Mouse (Mus musculus): Measurements from ENCODE around the gene Ttc25.
"Not testable (repeated sequence)": the region's sequence is repeated elsewhere in the genome, so short reads cannot be mapped to it uniquely, and the experiment has no call there.

Ttc25 gene

DNA sequence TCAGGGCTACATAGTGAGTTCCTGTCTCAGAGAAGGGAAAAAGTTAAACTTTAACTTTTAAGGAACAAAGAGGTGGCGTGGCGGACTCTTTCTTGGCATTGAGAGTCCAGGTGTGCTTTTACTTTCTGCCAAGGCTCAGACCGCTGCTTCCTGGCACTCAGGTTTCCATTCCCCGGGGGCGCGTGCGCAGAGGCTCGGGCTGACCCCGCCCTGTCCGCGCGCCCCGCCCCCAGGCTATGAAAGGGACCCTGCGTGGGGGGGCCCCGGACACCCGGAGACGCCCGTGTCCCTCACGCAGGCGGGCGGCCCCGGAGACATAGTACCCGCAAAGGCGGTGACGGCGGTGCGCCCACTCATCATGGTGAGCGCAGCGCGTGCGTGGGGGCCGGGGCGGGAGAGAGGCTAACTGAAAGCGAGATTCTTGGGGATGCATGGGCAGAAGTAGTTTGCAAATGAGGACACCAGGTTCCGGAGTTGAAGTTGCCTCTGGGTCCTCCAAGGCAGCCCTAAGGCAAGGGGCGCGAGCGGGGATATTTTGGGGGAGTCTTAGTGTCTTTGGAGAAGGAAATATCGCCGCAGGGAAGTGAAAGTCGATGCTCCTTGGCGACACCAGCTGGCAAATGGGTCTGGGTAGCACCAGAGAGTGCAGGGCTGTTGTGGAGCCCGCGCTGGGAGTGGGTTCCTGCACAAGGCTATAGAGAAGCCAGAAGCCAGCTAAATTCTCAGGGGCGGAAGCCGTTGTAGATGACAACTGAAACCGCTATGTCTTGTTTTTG, 29.5 kb downstream of the Ttc25 start, which contains the start of gene Cnp:
TSS of gene Cnp (plus strand) at position 197 of the 776 bp plus-strand sequence.
- peak; percentile 73 to 76 for DNase-seq

DNA sequence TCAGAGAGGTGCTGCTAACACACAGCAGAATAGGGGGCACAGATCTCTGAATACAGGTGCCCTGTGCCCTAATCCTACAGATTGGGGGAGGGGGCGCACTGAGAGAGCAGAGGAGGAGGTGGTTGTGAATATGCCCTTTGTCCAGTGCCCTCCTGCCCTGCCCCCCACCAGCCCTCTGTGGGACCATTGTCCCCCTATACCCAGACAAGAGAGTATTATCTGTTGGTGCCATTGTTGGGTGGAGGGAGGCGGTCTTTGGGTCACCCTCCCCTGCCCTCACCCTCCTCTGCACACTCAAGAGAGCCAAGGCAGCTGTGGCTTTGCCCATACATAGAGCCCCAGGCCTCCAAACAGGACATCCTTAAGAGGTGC, 30.1 kb downstream of the Ttc25 start:
- no peak for DNase-seq

DNA sequence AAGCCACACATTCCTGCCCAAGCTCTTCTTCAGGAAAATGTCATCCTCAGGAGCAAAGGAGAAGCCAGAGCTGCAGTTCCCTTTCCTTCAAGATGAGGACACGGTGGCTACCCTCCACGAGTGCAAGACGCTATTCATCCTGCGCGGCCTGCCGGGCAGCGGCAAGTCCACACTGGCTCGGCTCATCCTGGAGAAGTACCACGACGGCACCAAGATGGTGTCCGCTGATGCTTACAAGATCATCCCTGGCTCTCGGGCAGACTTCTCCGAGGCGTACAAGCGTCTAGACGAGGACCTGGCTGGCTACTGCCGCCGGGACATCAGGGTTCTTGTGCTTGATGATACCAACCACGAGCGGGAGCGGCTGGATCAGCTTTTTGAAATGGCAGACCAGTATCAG, 30.8 kb downstream of the Ttc25 start:
- DNase-seq: no peak

DNA sequence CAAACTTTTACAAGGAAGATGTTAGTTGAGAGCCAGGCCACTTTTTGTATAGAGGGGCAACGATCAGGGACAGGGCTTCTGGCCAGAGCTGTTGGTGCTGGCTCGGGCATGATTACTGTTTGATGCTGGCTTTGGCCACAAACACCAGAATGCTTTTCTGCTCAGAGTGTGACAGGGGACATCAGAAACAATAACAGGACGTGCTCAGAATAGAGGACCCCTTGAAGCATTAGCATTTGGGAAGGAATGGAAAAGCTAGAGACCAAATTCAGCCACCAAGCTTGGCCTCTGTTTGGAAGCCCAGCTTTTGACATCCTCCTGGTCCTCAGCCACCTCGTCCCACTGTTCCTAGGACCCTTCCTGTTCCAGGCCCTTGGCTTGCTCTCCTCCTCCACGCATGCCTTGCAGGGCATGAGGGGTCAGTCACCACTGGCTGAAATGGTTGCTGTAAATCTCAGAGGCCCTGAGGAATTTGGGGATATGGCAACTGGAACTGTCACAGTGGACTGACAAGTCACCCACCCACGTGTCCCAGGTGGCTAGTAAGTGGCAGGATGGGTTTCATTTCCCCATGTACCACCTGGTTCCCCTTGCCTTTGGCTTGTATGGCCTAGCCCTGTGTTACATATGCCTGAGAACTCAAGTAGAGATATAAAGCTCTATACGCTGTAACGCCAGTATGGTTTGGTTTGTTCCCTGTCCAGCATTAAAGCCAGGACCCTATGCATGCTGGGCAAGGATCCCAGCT, 32.6 kb downstream of the Ttc25 start:
- no peak for DNase-seq

DNA sequence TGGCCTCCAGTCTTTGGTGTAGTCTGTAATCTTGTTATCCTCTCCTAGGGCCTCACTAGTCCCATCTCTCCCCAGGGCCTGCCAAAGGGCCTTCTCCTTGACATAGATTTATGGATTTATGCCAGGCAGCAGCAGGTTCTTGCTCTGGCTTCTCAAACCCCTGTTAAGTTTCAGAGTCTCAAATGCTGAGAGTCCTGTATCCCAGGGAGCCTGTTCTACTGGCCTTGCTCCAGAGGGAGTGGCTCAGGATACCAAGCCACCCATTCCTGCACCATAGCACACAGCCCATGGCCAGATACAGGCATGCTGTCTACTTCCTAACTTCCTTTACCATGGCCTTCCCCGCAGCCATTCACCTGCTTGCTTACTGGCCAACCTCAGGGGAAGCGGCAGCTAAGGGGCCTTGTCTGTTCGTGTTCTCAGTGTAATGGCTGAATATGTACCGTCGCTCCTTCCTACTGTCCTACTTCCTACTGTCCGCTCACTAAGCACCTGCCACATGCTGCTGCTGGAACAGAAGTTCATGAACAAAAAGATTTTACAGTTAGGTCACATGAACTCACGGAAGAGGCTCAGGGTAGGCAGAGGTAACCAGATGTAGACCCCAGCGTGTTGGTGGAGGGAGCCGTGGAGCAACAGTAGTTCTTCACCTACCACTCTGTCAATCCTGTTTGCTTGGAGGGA, 33.9 kb downstream of the Ttc25 start:
- no peak for DNase-seq

DNA sequence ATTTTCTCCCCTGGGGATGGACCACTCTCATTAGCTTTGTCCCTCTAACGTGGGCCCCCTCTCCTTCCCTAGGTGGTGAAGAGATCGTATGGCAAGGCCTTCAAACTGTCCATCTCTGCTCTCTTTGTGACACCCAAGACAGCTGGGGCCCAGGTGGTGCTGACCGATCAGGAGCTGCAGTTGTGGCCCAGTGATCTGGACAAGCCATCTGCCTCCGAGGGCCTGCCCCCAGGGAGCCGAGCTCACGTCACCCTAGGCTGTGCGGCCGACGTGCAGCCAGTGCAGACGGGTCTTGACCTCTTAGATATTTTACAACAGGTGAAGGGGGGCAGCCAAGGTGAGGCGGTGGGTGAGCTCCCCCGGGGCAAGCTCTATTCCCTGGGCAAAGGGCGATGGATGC, 34.9 kb downstream of the Ttc25 start:
- no peak for DNase-seq

DNA sequence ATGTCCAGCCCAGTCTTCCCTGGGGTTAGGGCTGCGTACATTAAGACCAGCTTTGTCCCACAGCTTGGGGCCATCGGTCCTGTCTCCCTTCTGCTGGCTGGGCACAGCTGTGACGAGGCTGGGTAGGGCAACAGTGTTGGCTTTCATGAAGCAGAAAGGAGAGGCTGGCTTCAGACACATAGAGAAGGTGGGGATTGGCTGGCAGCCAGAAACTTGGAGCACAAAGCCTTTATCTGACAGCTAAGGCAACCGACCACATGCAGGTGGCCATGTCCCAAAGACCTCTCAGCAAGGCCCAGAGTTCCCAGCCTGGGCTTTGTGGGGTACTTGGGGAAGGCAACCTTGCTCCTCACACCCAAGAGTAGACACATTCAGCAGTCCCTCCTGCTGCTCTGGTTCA, 36.3 kb downstream of the Ttc25 start:
- DNase-seq: no peak

DNA sequence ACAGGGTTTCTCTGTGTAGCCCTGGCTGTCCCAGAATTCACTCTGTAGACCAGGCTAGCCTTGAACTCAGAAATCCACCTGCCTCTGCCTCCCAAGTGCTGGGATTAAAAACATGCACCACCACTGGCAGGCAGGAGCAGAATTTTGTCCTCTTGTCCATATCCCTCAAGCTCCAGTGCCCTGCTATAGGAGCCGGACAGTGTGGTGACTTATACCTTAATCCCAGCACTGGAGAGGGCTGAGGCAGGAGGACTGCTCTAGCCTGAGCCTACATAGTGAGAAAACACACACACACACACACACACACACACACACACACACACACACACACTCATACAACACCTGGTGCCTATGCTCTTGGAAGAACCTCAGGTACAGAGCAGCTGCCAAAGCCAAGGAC, 37.0 kb downstream of the Ttc25 start:
- DNase-seq: not testable (repeated sequence)

DNA sequence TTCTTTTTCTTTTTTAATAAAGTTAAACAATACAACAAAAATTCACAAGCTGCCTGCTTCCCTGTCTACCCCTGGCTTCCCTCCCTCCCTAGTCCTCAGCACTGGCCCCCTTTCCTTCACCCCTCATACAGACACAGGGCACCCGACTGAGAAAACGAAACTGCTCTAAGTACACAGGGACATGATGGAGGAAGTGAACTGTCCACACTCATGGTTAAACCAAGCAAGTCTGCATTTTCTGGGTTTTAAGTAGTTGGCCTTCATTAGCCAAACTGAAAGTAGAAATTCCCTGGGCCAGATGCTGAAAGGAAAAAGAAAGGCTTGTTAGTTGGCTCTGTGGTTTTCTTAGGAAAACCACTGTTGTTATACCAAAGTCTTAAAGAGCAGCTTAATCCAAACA, 37.4 kb downstream of the Ttc25 start:
- no peak for DNase-seq

DNA sequence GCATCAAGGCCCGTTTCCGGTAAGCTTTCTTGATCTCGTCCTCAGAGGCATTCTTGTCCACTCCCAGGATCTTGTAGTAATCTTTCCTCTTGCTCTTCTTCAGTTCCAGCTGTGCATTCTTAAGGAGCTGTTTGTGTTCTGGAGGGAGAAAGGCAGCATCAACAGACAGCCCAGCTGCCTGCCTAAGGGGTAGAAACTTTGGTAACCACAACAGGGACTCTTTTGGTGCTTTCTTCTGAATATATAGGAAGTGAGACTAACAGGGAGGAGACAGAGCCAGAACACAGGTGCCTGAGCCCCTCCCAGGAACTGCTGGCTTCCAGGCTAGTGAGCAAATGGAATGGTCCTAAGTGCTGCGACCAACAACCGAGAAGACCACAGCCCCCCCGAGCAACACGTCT, 39.2 kb downstream of the Ttc25 start:
- no peak for DNase-seq

DNA sequence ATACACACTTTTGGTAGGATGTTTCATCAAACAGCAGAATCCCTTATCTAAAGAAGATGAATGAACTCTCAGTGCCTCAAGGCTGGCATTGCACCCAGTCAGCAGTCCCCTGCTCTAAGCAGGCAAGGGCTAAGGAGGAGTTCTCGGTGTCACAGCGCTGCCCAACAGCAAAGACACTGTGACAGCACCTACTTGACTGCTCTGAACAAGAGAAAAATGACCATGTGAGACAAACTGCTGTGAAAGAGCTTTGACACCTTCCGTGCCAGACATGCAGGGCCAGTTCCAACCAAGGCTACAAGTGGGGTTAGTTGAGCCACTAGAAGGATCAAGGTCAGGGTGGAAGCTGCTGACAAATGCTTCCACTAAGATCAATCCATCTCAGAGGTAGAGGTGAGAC, 39.7 kb downstream of the Ttc25 start:
- DNase-seq: no peak

DNA sequence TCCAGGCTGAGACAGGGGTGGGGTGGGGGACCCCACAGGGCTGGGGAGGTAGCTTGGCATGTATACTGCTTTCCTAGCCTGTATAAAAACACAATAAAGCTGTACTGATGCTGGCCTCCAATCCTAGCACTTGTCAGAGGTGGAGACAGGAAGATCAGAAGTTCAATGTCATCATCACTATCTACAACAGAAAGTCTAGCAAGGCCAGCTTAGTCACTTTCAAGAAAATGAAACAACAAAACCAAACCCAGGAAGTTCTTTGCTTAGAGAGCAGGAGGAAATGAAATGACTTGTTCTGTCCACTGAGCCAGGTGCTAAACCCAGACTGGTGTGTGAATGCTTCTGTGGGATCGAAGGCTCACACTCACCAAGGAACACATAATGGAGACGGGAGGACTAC, 43.1 kb downstream of the Ttc25 start:
- no peak for DNase-seq

DNA sequence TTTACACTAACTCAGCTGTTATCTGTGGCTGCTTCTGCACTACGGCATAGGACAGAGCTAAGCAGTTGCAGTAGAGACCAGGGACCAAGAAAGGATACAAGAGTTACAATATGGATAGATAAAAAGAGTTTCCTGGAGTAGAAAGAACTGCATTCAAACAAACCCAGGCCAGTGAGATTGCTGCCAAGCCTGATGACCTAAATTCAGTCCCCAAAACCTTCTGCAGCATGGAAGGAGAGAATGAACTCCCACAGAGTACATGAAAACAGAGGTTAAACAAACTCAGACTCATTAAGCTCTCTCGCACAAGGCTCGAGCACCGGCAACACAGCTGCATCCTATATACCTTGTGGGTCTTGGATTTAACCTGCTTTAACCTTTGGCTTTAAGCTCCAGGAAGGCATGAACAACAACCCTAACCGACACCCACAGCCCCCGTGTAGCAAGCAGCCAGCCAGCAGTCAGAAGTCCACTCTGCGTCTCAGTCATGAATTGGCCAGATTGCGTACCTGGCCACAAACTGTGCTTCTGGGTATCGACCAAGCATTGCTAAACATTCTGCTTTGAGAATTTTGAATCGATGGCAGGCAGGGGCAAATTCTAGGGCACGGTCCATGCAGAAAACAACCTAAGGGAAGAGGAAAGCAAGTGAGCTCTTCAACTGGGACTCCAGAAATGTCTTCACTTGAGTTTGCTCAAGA, 47.1 kb downstream of the Ttc25 start:
- DNase-seq: no peak

DNA sequence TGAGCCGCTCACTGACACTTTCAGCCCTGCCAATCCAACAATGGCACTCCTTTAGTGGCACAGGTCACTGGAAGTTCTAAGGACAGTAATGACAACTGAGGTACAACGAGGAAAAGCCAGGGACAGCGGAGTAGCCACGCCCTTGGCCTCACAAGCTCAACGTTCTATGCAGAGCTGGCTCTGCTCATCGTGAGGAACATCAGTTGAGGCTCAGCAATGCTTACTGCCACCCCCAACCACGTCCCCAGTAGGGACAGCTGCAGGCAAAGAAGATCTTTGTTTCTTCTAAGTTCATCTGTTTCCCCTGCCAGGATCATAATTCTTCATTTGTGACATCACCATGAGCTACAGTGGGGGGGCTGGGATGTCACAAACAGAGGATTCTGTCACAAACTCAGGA, 49.2 kb downstream of the Ttc25 start:
- DNase-seq: no peak

DNA sequence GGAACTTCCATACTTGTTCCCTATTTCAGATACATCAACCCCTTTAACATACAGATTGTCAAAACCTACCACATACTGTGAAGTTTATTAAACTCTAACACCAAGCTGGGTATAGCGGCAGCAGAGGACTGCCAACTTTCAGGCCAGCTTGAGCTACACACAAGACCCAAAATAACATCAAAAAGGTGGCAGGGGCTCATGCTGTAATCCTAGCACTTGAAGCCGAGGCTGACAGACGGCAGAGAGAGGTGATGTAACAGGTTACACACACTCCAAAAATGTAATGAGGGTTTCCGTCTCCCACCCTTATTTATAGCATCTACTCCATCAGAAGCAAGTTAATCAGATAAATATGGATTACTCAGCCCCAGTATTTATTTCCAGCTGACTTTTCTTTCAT, 50.1 kb downstream of the Ttc25 start:
- no peak for DNase-seq

DNA sequence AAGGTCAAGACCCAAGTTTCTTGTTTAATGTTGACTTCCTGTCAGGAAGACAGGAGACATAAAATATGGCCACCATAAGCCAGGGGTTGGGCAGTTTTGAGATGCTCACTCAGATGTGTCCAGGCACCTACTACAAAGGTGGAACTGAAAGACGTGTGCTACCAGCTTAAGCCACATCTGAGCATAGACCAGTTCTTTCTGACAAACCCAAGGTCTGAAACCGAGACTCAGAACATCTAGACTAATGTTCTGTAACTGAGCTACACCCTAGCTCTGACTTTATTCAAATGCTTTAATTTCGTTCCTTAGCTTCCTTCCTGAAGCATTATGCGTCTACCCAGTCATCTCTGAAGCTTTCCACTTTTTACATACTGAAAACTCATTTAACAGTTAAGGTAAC, 52.7 kb downstream of the Ttc25 start:
- DNase-seq: no peak

DNA sequence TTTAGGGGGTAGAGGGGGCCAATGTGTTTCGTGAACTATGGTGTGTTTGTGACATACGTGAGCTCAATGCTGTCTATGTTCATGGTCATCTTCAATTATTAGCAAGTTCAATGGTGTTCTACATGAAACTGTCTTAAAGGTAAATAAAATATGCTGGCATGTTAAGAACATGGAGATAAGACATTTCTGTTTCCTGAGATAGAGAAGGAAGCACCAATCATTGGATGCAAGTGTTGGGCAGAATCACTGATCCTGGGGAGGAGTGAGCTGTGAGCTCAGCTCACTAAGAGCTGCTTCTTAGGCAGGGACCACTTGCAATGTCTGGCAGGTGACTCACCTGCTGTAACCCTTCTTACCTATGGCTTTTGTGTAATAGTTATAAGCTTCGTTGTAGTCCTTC, 56.0 kb downstream of the Ttc25 start:
- no peak for DNase-seq

DNA sequence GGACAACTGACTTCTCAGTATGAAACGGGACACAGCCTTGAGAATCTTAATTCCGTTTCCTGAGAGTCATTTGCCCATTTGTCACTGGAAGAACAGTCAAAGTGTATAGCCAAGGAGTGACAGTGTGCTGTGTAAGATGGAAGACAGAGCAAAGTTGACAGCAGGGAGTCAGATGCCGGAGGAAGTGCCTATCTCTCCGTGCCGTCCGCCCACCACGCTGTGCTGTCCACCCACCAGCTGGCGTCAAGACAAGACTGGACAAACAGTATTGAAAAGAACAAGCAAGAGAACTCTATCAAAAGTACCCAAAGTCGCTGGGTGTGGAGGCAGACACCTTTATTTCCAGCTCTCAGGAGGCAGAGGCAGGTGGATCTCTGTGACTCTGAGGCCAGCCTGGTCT, 57.7 kb downstream of the Ttc25 start:
- DNase-seq: no peak

DNA sequence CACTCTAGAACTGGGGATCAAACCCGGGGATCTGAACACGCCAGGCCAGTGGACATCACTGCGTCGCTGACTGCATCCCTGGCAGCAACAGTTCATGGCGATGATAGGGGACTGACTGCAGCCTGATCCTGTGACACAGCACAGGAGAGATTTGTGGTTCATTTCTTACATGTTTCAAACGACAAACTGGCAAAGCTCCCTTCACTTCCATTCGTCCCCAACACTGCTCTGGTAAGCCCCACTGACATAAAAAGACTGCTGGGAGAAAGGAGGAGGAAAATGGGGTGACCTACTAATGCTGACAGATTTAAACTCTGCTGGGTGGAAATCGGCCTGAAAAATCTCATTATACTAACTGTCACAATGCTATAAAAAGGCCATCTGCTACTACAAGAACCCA, 58.4 kb downstream of the Ttc25 start:
- no peak for DNase-seq

DNA sequence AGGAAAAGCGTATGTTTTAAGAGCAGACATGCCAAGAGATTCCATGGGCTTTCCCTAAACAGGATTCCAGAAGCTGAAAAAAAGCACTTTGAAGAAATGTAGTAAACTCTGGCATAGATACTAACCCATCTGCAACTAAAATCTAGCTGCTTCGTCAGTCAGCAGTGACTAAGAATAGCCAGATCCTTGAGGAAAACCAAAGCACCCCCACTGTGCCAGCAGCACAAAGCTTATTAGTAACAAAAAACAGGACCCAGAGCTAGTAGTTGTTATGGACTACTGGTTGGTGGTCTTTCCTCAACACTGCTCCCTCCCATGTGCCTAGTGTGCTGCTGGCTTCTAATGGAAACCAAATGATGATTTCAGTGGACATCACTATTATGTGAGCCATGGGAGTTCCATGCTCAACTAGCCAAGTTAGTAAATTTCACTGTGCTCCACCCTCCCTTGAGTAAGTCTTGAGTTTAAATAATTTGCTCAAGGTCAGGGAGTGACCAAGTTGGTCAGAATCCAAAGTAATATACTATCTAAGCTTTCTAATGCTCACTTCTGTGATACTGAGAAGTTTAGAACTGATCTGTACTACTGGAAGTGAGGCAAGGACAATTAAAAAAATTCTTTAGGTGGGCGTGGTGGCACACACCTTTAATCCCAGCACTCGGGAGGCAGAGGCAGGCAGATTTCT, 59.1 kb downstream of the Ttc25 start:
- no peak for DNase-seq

DNA sequence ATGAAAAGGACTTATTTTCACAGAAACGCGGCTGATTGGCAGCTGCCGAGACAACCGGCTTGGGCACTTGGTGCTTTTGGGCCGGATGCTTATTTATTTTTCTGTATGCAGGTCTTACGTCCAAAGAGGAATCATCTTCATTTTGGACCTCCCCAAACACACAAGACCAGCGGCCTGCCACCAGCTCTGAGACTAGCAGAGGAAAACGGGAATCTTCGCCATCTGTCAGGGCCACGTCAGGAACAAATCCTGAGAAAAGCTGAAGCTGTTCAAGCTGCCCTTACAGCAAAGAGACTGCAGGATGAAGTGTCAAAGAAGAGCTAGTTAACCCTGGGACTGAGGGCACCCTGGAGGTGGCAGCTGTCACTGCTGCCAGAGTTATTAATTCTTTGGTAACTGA, 60.0 kb downstream of the Ttc25 start:
- no peak for DNase-seq

DNA sequence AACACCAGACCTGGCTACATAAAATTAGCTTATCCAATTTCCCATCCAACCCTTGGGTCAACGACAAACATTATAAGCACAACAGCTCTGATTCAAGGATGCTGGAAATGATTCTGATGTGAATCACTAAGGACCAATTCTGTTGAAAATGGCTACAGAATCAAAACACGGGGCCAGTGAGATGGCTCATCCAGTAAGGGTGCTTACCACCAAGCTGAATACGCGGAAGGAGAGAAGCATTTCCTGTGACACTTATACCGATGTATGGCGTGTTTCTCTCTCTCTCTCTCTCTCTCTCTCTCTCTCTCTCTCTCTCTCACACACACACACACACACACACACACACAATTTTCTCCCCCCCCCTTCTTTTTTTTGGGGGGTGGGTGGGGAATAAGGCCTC, 61.7 kb downstream of the Ttc25 start:
- DNase-seq: no peak

DNA sequence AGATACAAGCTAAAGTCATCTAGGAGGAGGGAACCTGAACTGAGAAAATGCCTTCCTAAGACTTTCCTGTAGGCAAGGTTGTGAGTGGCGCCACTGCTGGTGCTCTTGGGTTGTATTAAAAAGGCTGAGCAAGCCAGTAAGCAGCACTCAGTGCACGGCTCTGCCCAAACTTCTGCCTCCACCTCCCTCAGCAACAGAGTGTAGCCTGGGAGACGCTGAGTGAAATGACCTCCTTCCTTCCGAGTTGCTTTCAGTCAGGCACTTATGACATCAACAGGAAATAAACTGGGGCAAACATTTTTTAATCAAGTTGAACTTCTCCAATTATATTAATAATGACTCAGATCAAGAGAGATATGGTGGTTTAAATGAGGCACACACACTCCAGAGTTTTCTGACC, 63.4 kb downstream of the Ttc25 start:
- DNase-seq: no peak
